ENCODE assay signal across 35 mouse cellular contexts in the genomic region with DNA sequence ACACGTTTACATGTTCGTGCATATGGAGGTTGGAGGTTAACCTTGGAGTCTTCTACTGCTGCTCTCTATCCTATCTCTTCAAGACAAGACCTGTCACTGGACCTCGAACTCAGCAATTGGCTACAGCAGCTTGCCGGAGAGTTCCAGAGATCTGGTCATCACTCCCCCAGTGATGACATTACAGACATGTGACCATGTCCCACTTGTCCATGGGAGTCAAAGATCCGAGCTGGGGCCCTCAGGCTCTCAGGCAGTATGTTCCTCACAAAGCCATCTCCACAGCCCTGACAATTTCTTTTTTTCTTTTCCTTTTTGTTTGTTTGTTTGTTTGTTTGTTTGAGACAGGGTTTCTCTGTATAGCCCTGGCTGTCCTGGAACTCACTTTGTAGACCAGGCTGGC.
"Had no signal": no experiment of that assay in that cellular context is flagged by ENCODE, and none has a peak within 500 bp of the region (broad histone marks: within the 10 kb centered on the region; RNA-seq: fewer than 3 reads in every experiment).

No protein-coding gene starts in this region.

- H3K4me1 ChIP-seq: heart, embryonic 10.5 days; heart, embryonic 15.5 days; hindbrain, embryonic 10.5 days; hindbrain, embryonic 12.5 days; hindbrain, embryonic 13.5 days; hindbrain, embryonic 15.5 days; intestine, embryonic 15.5 days; kidney, embryonic 15.5 days had no signal

- ATAC-seq: hindbrain, embryonic 16.5 days; hindbrain, postnatal 0 days; inflammation-experienced regulatory T-cells, adult 6 months; intestine, embryonic 15.5 days; intestine, embryonic 16.5 days; intestine, postnatal 0 days had no signal

- H3K9me3 ChIP-seq: heart, embryonic 10.5 days; heart, embryonic 12.5 days; heart, embryonic 13.5 days; heart, embryonic 15.5 days; hindbrain, embryonic 12.5 days; hindbrain, embryonic 13.5 days; hindbrain, embryonic 15.5 days; intestine, embryonic 15.5 days; kidney, embryonic 15.5 days had no signal

- H3K9ac ChIP-seq: heart, embryonic 12.5 days; heart, embryonic 13.5 days; heart, embryonic 15.5 days; hindbrain, embryonic 12.5 days; hindbrain, embryonic 13.5 days; hindbrain, embryonic 14.5 days; hindbrain, embryonic 15.5 days; intestine, embryonic 15.5 days; kidney, embryonic 15.5 days had no signal

- H3K4me2 ChIP-seq: heart, embryonic 12.5 days; heart, embryonic 13.5 days; heart, embryonic 15.5 days; hindbrain, embryonic 12.5 days; hindbrain, embryonic 13.5 days; hindbrain, embryonic 14.5 days; hindbrain, embryonic 15.5 days; intestine, embryonic 15.5 days; kidney, embryonic 15.5 days had no signal

- H3K27me3 ChIP-seq: heart, embryonic 12.5 days; heart, embryonic 13.5 days; heart, embryonic 15.5 days; hindbrain, embryonic 12.5 days; hindbrain, embryonic 13.5 days; hindbrain, embryonic 15.5 days; intestine, embryonic 15.5 days; kidney, embryonic 15.5 days had no signal

- H3K36me3 ChIP-seq: heart, embryonic 10.5 days; heart, embryonic 12.5 days; heart, embryonic 13.5 days; heart, embryonic 15.5 days; hindbrain, embryonic 10.5 days; hindbrain, embryonic 12.5 days; hindbrain, embryonic 13.5 days; hindbrain, embryonic 15.5 days; intestine, embryonic 15.5 days; kidney, embryonic 15.5 days had no signal

- H3K4me3 ChIP-seq: heart, adult 2 months; heart, embryonic 10.5 days; heart, embryonic 12.5 days; heart, embryonic 13.5 days; heart, embryonic 15.5 days; hindbrain, embryonic 10.5 days; hindbrain, embryonic 12.5 days; hindbrain, embryonic 13.5 days; hindbrain, embryonic 15.5 days; intestine, embryonic 15.5 days; kidney, embryonic 15.5 days; layer of hippocampus, adult 2 months had no signal

- DNase-seq: heart, adult 2 months; heart, postnatal 10 days; heart, postnatal 14 days; heart, postnatal 36 days; heart, postnatal 4 days; kidney, adult 11 months; kidney, adult 18-20 months; kidney, adult 2 months; kidney, adult 8-10 months; kidney, adult 9 months; kidney, postnatal 10 days; kidney, postnatal 14 days; kidney, postnatal 25 days; kidney, postnatal 36 days; kidney, postnatal 4 days; layer of hippocampus, adult 9-11 months; layer of hippocampus, postnatal 36 days had no signal

- H3K27ac ChIP-seq: heart, adult 2 months; heart, embryonic 10.5 days; heart, embryonic 13.5 days; heart, embryonic 15.5 days; hindbrain, embryonic 10.5 days; hindbrain, embryonic 12.5 days; hindbrain, embryonic 13.5 days; hindbrain, embryonic 14.5 days; hindbrain, embryonic 15.5 days; hindbrain, postnatal 0 days; intestine, embryonic 15.5 days; kidney, embryonic 15.5 days; kidney, postnatal 0 days; layer of hippocampus, adult 2 months had no signal
